Mouse (Mus musculus) Muller cell, postnatal 12 days (primary cell): Measurements from ENCODE around the gene Mta2.
"Not testable (repeated sequence)": the region's sequence is repeated elsewhere in the genome, so short reads cannot be mapped to it uniquely, and the experiment has no call there.

Experiments
- DNase-seq: peaks from one replicate; pipeline ENCODE4 v3.0.0-alpha.2; 2015; ENCODE audit errors: inconsistent ontology term

Gene Mta2

GRCm38 (mm10) chr19:8966590-8967372 lies 25.1 kb downstream of the Mta2 start, which contains the start of gene Eef1g:
Gene Eef1g (plus strand): TSS chr19:8967041.
- DNase-seq: peak; percentile 100

- no peak for DNase-seq
Observed at GRCm38 (mm10) chr19:8967373-8967743, 25.7 kb downstream of the Mta2 start.

GRCm38 (mm10) chr19:8967893-8968292 lies 26.2 kb downstream of the Mta2 start:
- no peak for DNase-seq

GRCm38 (mm10) chr19:8972491-8972890 lies 30.8 kb downstream of the Mta2 start:
- not testable (repeated sequence) for DNase-seq

DNA sequence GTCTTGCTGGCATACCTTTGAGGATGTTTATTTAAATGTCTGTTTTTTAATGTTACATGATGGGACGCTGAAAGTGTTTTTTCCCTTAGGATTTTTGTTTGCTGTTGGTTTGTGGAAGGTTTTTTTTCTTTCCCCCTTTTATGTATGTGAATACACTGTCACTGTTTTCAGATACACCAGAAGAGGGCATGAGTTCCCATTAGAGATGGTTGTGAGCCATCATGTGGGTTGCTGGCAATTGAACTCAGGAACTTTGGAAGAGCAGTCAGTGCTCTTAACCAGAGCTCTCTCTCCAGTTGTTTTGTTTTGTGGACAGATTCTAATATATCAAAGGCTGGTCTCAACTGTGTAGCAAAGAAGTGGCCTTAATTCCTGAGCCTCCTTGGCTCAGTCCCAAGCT lies 33.0 kb downstream of the Mta2 start:
- no peak for DNase-seq

DNA sequence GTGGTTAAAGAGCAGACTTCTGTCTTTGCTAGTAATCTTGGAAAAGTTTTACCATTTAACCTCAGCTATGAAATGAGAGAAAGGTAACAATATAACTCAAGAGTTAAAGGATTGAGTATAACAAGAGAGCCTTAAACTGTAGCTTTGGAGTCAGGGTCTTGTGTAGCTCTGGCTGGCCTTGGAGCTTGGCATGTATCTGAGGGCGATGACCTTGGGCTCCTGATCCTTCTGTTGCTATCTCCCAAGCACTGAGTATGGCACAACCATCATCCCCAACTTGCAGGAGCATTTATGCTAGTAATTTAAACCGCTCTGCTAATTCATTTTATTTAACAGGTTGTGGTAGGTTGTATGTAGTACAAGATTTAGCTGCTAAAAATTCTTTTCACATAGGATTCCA lies 33.8 kb downstream of the Mta2 start:
- no peak for DNase-seq

GRCm38 (mm10) chr19:8976535-8976934 lies 34.9 kb downstream of the Mta2 start:
- DNase-seq: peak; percentile 82

DNA sequence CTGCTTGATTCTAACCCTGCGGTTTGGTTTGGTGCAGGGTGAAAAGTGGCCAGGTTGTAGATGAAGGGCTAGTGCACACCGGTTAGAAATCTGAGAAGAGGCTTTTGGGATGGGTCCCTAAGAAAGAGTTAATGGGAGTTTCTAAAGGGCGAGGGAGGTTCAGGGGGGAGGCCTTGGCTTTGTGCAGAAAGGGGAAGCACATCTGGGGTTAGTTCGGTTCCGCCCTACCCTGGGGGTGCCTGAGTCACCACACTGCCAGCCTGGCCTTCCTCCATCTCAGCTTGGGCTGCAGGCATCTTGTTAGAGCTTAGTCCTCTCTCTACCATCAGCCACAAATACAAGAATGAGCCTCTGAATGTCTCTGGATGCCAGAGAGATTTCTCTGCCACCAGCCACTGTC lies 39.1 kb downstream of the Mta2 start:
- peak; percentile 72 for DNase-seq

DNA sequence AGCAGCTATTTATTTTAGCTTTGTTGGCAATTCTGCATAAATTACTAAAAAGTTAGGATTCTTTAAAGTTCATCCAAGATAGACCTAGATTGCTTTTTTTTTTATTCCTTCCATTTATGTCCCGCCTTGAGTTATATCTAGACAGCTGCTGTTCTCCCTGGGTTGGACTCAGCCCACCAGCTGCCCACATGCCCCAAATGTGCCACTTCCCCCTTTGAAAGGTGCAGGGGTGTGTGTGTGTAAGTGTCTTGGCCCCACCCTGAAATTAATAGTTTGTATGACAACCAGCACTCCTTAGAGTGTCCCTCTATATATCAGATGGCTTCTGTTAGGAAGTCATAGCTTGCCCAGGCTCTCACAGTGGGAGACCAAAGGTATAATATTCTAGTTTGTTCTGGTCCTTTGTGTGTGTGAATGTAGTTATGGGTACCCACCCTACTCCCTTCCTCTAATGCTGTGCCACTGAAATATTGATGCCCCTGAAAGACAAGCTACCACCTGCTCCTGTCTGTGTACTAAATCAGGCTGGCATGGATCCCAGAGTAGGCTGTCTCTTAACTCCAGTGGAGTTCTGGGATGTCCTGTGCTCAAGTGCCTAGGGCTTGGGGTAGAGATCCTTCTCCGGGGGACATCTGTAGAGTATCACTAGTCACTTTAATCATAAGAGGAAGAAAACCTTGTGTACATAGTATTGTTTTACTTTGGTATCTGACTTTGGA lies 39.9 kb downstream of the Mta2 start:
- DNase-seq: no peak

DNA sequence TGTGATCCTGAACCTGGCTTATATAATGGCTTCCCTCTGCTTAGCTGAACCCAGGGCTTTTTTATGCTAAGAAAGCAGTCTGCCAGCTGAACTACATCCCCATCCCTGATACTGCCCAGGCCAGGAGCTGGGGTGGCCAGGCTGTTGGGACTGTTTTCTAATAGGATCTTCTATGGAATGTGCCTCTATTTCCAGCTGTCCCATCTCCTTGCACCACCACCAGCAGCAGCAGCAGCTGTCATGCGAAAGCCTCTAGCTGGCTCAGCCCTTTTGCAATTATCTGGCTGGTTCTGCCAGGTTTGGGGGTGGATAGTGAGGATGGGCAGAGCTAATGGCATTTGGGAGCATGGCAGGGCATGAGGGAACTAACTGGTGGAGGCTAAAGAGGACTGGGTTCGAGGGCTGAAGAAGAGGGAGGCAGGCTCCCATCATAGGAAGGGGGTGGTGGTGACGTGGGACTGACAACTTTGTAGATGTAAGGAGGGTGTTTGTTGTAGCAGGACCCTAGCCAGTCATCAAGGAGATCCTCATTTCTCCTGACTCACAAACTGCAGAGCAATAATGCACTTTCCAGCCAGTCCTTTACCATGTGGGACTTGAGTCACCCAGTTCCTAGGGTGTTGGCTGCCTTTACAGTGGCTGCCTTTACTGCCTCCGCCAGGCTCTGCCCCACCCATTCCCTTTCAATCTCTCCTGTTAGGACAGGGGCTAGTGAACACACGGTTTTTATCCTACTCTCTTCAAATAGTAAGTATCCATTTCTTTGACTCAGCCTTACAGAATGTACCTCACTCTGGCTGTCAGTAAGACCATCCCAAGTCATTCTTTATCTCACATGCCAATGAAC lies 40.9 kb downstream of the Mta2 start:
- peak; percentile 89 for DNase-seq

DNA sequence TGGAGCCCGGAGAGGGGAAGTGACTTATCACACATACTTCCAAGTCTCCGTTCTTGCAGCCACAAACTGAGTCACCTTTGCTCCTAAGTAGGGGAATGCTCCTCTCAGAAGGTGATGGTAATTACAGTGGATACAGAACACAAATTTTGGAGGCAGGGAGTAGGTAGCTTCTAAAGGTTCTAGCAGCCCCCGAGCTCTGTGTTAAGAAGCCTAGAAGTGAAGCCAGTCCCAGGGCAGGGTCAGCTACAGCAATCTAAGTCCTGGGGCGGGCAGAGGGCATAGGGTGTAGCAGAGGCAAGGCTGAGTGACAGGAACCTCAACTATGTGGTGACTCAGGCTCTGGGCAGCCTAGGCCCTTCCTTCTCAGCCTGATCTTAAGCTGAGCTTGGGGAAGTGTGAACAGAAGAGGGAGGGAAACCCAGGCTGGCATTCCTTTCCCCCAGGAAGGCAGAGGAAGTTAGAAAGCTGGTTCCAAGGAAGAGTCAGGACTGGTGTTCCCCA lies 41.5 kb downstream of the Mta2 start:
- DNase-seq: peak; percentile 92

DNA sequence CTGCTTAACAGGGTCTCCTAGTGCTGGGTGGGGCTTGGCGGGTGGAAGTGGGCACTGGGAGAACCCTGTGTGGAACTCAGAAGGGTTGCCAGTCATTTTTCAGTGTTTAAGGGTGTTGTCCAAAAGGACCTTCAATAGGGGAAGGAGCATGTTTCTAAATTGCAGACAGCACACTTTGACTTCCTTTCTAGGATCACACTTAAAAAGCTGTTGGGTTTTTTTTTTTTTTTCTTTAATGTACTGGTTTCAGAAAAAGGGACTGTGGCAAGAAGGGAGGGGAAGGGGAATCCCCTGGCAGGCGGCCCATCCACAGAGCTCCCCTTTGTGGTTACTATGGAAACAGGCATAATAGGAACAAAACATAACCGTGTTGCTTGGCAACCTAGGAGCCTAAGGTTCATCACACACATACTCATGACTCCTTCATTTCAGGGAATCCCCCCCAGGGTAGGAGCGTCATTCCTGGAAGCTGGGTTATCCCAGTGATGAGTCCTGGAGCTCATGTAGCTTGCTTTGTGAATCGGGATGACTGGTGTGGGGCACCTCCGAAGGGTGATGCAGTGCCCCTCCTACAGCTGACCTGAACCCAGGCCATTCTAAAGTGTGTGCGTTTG lies 42.7 kb downstream of the Mta2 start:
- peak; percentile 97 for DNase-seq

GRCm38 (mm10) chr19:8985891-8986290 lies 44.2 kb downstream of the Mta2 start:
- no peak for DNase-seq

GRCm38 (mm10) chr19:8987816-8988215 lies 46.1 kb downstream of the Mta2 start:
- no peak for DNase-seq

DNA sequence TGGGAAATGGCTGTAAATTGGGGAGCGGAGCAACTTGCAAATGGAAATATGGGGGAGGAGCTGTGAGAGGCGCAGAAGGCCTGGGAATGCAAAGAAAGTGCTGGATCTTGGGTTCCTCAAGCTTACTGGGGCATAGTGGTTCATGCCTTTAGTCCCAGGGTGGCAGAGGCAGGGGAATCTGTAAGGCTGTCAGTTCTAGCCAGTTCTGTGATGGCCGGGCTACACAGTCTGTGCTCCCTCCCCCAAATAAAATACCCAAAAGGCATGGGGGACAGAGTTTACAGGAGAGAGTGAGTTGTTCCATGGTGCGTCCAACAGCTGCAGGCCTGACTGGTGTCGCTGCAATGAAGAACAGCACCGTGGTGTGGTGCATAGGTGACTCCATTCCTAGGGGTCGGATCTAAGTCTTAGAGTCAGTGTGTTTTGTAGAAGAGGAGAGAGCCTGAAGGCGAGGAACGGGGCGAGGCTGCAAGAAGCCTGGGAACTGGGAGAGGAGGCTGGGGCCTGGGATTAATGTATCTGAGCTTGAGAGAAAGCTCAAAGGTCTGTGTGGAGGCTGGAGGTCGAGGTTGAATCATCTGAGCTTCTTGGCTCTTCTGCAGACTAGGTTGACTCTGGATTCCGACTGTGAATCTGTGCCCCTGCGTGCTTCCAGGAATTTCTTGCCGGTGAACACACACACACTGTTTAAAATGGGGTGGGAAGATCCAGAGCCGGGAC lies 46.8 kb downstream of the Mta2 start:
- DNase-seq: no peak

DNA sequence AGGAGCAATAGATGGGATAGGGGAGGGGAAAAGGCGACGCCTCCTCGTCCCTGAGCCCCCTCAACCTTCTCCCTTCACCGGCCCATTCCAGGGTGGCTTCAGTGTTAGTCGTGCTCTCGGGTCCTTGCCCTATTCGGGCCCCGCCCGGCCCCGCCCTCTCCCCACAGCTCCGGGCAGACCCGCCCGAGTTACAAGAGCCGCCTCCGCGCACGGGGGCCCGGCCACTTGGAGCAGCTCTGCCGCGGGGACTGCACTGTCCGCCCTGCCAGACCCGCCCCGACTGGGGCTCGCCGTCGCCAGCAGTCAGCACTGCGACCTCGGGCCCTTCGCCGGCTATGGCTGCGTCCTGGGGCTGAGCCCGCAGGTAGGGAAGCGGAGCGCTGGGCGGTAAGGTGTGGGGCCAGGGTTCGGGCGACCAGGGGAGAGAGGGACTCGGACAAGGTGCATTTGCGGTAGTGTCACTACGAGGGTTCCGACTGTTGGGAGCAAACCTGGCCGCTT lies 47.4 kb downstream of the Mta2 start, which contains the start of gene Ahnak:
Gene Ahnak (plus strand): TSS at position 219 of the 501 bp plus-strand sequence.
- peak; percentile 91 for DNase-seq

DNA sequence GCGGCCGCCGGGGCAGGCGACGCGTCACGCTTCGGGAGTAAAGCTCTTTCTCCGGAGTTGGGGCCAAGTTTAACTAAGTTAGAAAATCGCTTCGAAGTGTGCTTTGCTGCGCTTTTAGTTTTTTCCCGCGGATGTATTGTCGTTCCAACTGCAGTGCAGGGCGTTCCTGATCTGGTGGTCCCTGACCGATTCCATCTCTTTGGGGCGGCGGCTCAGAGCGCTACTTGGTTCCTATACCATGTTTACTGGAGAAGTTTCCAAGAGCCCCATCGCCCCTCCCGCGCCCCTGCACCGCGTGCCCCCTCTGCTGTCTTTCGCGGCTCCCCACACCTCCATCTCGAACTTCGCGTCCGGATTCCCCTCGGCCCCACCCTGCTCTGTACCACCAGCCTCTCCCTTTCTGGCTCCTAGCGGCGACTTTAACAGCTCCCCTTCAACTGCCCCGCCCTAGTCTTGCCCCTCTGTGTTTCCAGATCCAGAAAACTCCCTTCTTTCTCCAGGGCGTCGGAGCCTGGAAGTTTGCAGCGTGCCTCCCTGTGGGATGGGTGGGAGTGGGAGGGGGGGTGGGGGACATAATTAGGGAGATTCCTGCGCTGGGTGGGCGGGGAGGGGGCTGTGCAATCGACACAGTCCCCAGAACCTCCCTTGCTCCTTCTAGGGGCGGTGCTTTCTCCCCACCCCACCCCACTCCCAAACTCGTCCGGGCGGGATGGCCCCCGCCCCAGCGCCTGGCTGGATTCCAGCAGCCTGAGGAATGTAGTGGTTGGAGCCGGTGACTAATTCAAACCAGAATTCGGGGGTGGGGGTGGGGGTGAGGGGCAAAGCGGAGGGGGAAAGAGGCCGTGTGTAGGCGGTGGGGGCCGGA lies 48.1 kb downstream of the Mta2 start:
- peak; percentile 99 for DNase-seq

DNA sequence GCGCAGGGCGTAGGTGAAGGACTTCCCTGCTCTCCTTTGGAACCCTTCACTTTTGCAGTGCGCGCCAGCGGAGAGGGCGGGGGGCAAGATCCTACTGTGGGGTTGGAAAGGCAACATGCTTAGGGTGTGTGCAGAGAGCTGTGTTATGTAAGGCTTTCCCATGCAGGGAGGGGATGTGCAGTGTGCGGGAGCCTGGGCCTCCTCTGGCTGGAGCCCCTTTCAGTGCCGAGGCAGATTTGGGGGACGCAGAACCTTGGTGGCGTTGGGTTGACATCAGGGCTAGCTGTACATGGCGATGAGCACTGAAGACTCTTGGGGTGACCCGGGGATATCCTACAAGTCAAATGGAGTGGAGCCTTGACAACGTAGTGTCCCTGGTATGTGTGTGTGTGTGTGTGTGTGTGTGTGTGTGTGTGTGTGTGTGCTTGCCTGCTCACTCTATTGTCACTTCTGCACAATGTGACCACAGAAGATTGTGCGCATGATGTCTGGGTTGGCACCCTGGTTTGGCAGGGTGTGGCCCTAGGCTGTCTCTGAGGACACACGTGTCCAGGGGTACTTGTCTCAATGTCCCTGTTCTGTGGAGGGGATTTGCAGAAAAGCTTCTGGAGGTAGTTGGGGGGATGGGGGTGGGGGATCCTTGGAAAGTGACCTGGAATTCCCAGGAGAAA lies 48.9 kb downstream of the Mta2 start:
- no peak for DNase-seq

GRCm38 (mm10) chr19:8991245-8991870 lies 49.7 kb downstream of the Mta2 start:
- DNase-seq: no peak
